Mouse (Mus musculus) Patski (cell line): Measurements from ENCODE around the gene Vamp5. TPM values are rescaled to one million over a fixed set of nuclear protein-coding genes. Genes with fewer than 3 reads are reported as not detected.
A peak's percentile ranks its signal among the peaks of the same experiment; 100 is the strongest.

Source experiments
- ATAC-seq: fragments of 100-300 bp; one replicate; pipeline ENCODE4 v1.8.0; 2021
- CTCF ChIA-PET: fragments of 350-600 bp; sonication (Branson Sonifier 250); formaldehyde crosslinking; loops from one replicate; lab custom pipeline; 2022; ENCODE audit warnings: inconsistent platforms; lab: Charles Lee
- POLR2A ChIA-PET: fragments of 350-600 bp; sonication (Branson Sonifier 250); formaldehyde crosslinking; loops from one replicate; lab custom pipeline; 2022; ENCODE audit warnings: antibody characterized with exemption, inconsistent platforms; lab: Charles Lee
- DNase-seq: peaks from one replicate; pipeline ENCODE4 v3.0.0-alpha.2; 2011; ENCODE audit warnings: low read depth, low spot score
- H3K27me3 ChIP-seq: fragments of 371-371 bp; one replicate; pipeline ENCODE4 v1.5.1; 2021
- CTCF ChIP-seq: fragments of 100-300 bp; IDR thresholded peaks from one replicate; pipeline ENCODE4 v1.5.1; 2021
- in situ Hi-C: fragments of 300-500 bp; cut with MboI; formaldehyde crosslinking; loops from 3 replicates; pipeline ENCODE4 v1.11.1; 2018; ENCODE audit warnings: low pct_unique_long_range_greater_than_20kb, mixed read lengths
- polyA plus RNA-seq: library from polyadenylated mRNA; unstranded; gene quantifications from one replicate; pipeline ENCODE4 v1.2.3, GENCODE M21; 2021

Vamp5 gene
- polyA plus RNA-seq, 1 experiment from 2014 or later: 33.2 TPM

GRCm38 (mm10) chr6:72350214-72350613 is 30.1 kb downstream of the Vamp5 start:
- TF ChIP-seq CTCF: no peak
- in situ Hi-C loops: no loop called here
- ATAC-seq (no peak), DNase-seq (no peak)
- no peaks in the 10 kb centered on the region for H3K27me3 ChIP-seq
- ChIA-PET CTCF (interaction anchor here (1.1 kb wide), 1 partner anchor 13 kb away, joined by 3 read pairs; no protein-coding TSS in a partner anchor), POLR2A (interaction anchor here (0.6 to 1.6 kb wide), 2 partner anchors 14 to 73 kb away, joined by 3 read pairs; no protein-coding TSS in a partner anchor)

- TF ChIP-seq CTCF: no peak
- POLR2A ChIA-PET: interaction anchor here (1.1 to 1.6 kb wide), 3 partner anchors 12 to 55 kb away, joined by 3 to 5 read pairs (median 3); no protein-coding TSS in a partner anchor
- ATAC-seq (no peak), DNase-seq (no peak)
- CTCF ChIA-PET: interaction anchor here (1.0 to 2.2 kb wide), 3 partner anchors 8 to 42 kb away, joined by 3 to 4 read pairs (median 3); partner anchors contain the start of gene Vamp8
- no peaks in the 10 kb centered on the region for H3K27me3 ChIP-seq
- in situ Hi-C loops: no loop called here
Observed at GRCm38 (mm10) chr6:72348411-72348810, 31.9 kb downstream of the Vamp5 start.

GRCm38 (mm10) chr6:72347166-72347941 is 32.9 kb downstream of the Vamp5 start, which contains the start of gene 0610030E20Rik:
0610030E20Rik (plus strand) TSS chr6:72347317.
- no peaks in the 10 kb centered on the region for H3K27me3 ChIP-seq
- in situ Hi-C loops: no loop called here
- CTCF ChIA-PET: interaction anchor here (1.6 to 2.2 kb wide), 2 partner anchors 9 to 13 kb away, joined by 3 to 4 read pairs; no protein-coding TSS in a partner anchor
- POLR2A ChIA-PET: interaction anchor here (1.1 to 1.3 kb wide), 3 partner anchors 8 to 54 kb away, joined by 3 to 5 read pairs (median 3); partner anchors contain the start of gene Tmem150a
- DNase-seq (no peak), ATAC-seq (peak; percentile 59)
- TF ChIP-seq CTCF: no peak

GRCm38 (mm10) chr6:72346261-72346660 is 34.0 kb downstream of the Vamp5 start:
- ATAC-seq (no peak), DNase-seq (no peak)
- TF ChIP-seq CTCF: no peak
- ChIA-PET CTCF (interaction anchor here (0.9 to 2.2 kb wide), 5 partner anchors 11 to 68 kb away, joined by 3 to 6 read pairs (median 4); no protein-coding TSS in a partner anchor), POLR2A (interaction anchor here (0.5 to 1.1 kb wide), 2 partner anchors 9 to 33 kb away, joined by 3 read pairs; partner anchors contain the start of gene Tmem150a)
- no peaks in the 10 kb centered on the region for H3K27me3 ChIP-seq
- in situ Hi-C loops: no loop called here

DNA sequence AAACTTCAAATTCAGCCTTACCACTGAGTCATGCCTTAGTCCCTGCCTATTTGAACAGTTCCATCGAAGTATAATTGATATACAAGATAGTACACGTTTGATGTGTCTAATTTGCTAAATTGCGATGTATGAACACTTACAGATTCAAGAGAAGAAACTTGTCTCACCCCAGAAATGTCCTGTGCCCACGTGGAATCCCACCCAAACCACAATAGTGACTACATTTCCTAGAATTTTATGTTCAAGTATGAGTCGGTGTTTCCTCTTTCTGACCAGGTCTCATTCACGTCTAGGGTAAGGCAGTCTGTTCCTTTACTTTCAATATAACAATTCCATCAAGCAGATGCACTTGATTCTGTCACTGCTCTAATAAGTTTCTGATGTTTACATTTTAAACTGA is 34.6 kb downstream of the Vamp5 start:
- no peak for DNase-seq
- CTCF ChIA-PET: interaction anchor here (0.9 to 1.9 kb wide), 6 partner anchors 10 to 189 kb away, joined by 3 to 6 read pairs (median 4); partner anchors contain the start of gene Tmem150a
- no peak for TF ChIP-seq CTCF
- in situ Hi-C loops: no loop called here
- H3K27me3 ChIP-seq: no peaks in the 10 kb centered on the region
- POLR2A ChIA-PET: interaction anchor here (1.2 to 1.5 kb wide), 2 partner anchors 11 to 42 kb away, joined by 3 to 8 read pairs; partner anchors contain the start of gene Tmem150a
- ATAC-seq: no peak

DNA sequence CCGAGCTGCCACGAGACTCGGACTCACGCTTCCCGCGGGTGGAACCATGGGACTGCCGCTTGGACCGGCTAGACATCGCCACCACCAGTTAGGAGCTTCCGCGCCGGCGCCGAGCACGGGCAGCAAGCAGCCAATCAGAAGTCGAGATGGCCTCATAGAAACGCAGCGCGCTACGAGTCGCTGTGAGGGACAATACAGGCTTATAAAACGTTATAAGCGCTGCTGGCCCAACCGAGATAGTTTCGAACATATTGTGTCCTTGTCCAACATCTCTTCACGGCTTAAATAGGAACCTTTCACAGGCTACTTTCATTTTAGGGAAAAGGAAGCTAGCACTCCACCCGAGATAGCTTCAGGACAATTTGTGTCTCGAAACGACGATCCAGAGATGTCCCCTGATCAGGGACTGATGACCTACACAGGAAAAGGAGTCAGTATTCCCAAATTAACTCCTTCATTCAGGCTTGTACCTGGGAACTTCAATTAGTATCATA is 35.1 kb downstream of the Vamp5 start, which contains the start of gene Usp39:
Gene Usp39 (minus strand): TSS at position 111 of the 494 bp plus-strand sequence.
- ATAC-seq (peak; percentile 74), DNase-seq (peak; percentile 77)
- no peak for TF ChIP-seq CTCF
- POLR2A ChIA-PET: interaction anchor here (1.2 to 1.5 kb wide), 2 partner anchors 11 to 43 kb away, joined by 3 to 8 read pairs; partner anchors contain the start of gene Tmem150a
- CTCF ChIA-PET: interaction anchor here (0.9 to 1.9 kb wide), 5 partner anchors 10 to 190 kb away, joined by 3 to 6 read pairs (median 4); partner anchors contain the start of gene Tmem150a
- in situ Hi-C loops: no loop called here
- no peaks in the 10 kb centered on the region for H3K27me3 ChIP-seq

DNA sequence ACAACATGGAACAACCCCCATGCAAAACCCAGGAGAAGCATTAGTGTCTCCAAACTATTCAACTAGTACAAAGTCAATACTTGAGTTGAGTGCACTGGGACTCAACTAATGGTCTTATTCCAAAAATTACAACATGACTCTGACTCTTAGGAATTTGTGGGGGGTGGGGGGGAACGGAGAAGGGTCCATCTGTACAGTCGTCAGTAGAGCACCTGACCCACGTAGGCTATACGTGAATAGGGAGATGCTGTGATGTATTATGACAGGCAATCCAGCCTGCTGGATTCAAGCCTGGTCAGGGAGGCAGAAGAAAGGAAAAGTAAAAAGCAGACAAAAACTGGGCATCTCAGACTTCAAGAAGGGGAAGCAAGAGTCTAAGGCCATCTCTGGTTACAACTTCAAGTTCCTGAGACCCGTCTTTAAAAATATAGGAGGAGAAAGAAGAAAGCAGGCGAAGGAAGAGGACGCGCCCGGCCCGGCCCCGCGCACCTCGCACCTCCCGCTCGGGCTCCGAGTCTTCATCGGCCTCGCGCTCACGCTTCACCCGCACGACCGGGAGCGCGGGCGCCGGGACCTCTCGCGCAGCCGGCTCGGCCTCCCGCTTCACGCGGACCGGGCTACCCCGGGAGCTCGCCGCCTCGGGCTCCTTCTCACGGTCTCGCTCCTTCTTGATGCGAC is 35.7 kb downstream of the Vamp5 start:
- DNase-seq (no peak), ATAC-seq (peak; percentile 37)
- no peaks in the 10 kb centered on the region for H3K27me3 ChIP-seq
- in situ Hi-C loops: no loop called here
- POLR2A ChIA-PET: interaction anchor here (1.2 to 1.5 kb wide), 2 partner anchors 12 to 43 kb away, joined by 3 to 8 read pairs; partner anchors contain the start of gene Tmem150a
- CTCF ChIA-PET: interaction anchor here (1.2 kb wide), 1 partner anchor 190 kb away, joined by 3 read pairs; no protein-coding TSS in a partner anchor
- TF ChIP-seq CTCF: no peak

GRCm38 (mm10) chr6:72340481-72340880 is 39.8 kb downstream of the Vamp5 start:
- no peaks in the 10 kb centered on the region for H3K27me3 ChIP-seq
- ATAC-seq: no peak
- no peak for DNase-seq
- ChIA-PET POLR2A (no interaction called here), CTCF (no interaction called here)
- TF ChIP-seq CTCF: no peak
- in situ Hi-C loops: no loop called here

GRCm38 (mm10) chr6:72333111-72333510 is 47.2 kb downstream of the Vamp5 start:
- ChIA-PET POLR2A (no interaction called here), CTCF (interaction anchor here (1.6 to 1.9 kb wide), 2 partner anchors 12 to 50 kb away, joined by 4 to 10 read pairs; no protein-coding TSS in a partner anchor)
- no peaks in the 10 kb centered on the region for H3K27me3 ChIP-seq
- TF ChIP-seq CTCF: no peak
- no peak for ATAC-seq
- in situ Hi-C loops: no loop called here
- DNase-seq: no peak
